Mouse (Mus musculus) ES-E14 (cell line): ENCODE results near the gene Sqor.

Experiments used
- CHD2 ChIP-seq: IDR thresholded peaks from 2 replicates; pipeline ENCODE4 v1.6.1; 2014; ENCODE audit warnings: mild to moderate bottlenecking, low read depth, low read length, inconsistent platforms
- HCFC1 ChIP-seq: IDR thresholded peaks from 2 replicates; pipeline ENCODE4 v1.6.1; 2012; ENCODE audit warnings: low read length, inconsistent platforms, borderline replicate concordance; ENCODE audit not compliant: insufficient read depth
- MAFK ChIP-seq: IDR thresholded peaks from 2 replicates; pipeline ENCODE4 v1.6.1; 2014; ENCODE audit warnings: mild to moderate bottlenecking, low read depth, low read length, inconsistent platforms; ENCODE audit not compliant: insufficient read depth

DNA sequence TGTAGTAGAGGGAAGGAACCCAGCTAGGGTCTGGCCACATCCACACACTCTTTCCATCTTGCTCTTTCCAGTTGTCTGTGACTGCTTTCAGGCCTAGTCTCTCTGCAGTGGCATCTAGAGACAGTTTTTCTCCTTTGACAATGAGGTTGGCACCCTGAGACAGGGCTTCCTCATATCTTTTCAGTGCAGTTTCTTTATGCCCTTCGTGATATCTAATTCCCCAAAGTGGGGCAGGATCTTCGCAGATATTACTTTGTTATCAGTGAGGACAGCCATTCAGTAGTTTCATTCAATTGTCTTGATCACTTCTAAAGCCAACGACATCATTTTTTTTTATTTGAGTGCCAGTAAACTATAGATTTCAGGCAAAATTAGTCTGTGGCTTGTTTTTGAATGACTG is 41.0 kb downstream of the Sqor start:
- TF ChIP-seq MAFK = no peak
- no peak for TF ChIP-seq CHD2
- TF ChIP-seq HCFC1 = no peak
